In genomic region chr8:118986796-118987195, GRCm38 (mm10) we compare ENCODE assay signal across 23 mouse cellular contexts.
A peak's percentile ranks its signal among the peaks of the same experiment; 100 is the strongest.
DNase-seq lines count a peak whose midpoint lies in the region; TF ChIP-seq lines count a peak whose summit lies in the region.
"Had no signal": no experiment of that assay in that cellular context is flagged by ENCODE, and none has a peak within 500 bp of the region (broad histone marks: within the 10 kb centered on the region; RNA-seq: fewer than 3 reads in every experiment).

No protein-coding gene starts in this region.

- H3K36me3 ChIP-seq in C2C12 (ENCODE audit: control insufficient read depth, insufficient read depth) (no peaks in the 10 kb centered on the region), myocyte (ENCODE audit: control insufficient read depth, insufficient read depth) (no peaks in the 10 kb centered on the region)
- H3K36me3 ChIP-seq: G1E had no signal

- TF ChIP-seq CTCF in C2C12 (IDR thresholded peaks at IDR 0.05; ENCODE audit: control insufficient read depth, insufficient read depth, insufficient read length) = no peak

- no peak for TF ChIP-seq POLR2A in myocyte (IDR thresholded peaks at IDR 0.05; ENCODE audit: insufficient read length, low read depth)

- H3K4me3 ChIP-seq in C2C12 (ENCODE audit: insufficient read depth, poor library complexity, severe bottlenecking) (no peak overlapping the region), myocyte (no peak overlapping the region)

- H3K79me3 ChIP-seq in C2C12 (ENCODE audit: low read depth) = no peaks in the 10 kb centered on the region

- peak; percentile 14 for DNase-seq in 3T3-L1 (ENCODE audit: low read depth, low spot score)
- DNase-seq in Muller cell, postnatal 12 days (ENCODE audit: inconsistent ontology term) = peak; percentile 41
- no peak for DNase-seq in embryo, embryonic 10 days (ENCODE audit: low spot score)
- DNase-seq in testis, postnatal 10 days (ENCODE audit: low spot score) = no peak
- DNase-seq in lung, adult 18-20 months = no peak
- DNase-seq in thymus, postnatal 4 days = no peak
- DNase-seq: adrenal gland, adult 2 months; adrenal gland, adult 8-10 months; adrenal gland, postnatal 10 days; adrenal gland, postnatal 14 days; adrenal gland, postnatal 25 days; adrenal gland, postnatal 36 days; B cell, adult 2 months; cerebellum, adult 11 months; cerebellum, adult 11-12 months; cerebellum, adult 18-20 months; cerebellum, adult 2 months; cerebellum, adult 8-10 months had no signal

- H3ac ChIP-seq in C2C12 (ENCODE audit: control insufficient read depth, insufficient read length, low read depth) (no peak overlapping the region), myocyte (ENCODE audit: control insufficient read depth, insufficient read length) (no peak overlapping the region)

- H3K27me3 ChIP-seq in C2C12 (ENCODE audit: control insufficient read depth, insufficient read depth, insufficient read length) (no peaks in the 10 kb centered on the region), myocyte (ENCODE audit: control insufficient read depth, insufficient read depth, insufficient read length) (no peaks in the 10 kb centered on the region)
- H3K27me3 ChIP-seq: CH12.LX, Patski had no signal

- H3K79me2 ChIP-seq in C2C12 (ENCODE audit: control insufficient read depth, insufficient read depth) (no peaks in the 10 kb centered on the region), myocyte (ENCODE audit: control insufficient read depth, insufficient read depth) (no peaks in the 10 kb centered on the region)

- no peak overlapping the region for H3K4me2 ChIP-seq in myocyte (ENCODE audit: low read depth)

TF ChIP-seq in C2C12, 6 proteins besides CTCF, POLR2A, EP300 and RAD21:
- TF ChIP-seq MYOG (IDR thresholded peaks at IDR 0.05; ENCODE audit: control insufficient read depth, extremely low read depth, insufficient read length) (no peak), MYOD1 (IDR thresholded peaks at IDR 0.05; ENCODE audit: control insufficient read depth, insufficient read length, low read depth) (peak; percentile 82)

TF ChIP-seq in myocyte, 11 proteins besides CTCF, POLR2A, EP300 and RAD21:
- no peak for TF ChIP-seq CEBPB (IDR thresholded peaks at IDR 0.05; ENCODE audit: insufficient read depth, poor library complexity, severe bottlenecking)
- no peak for TF ChIP-seq TCF12 (IDR thresholded peaks at IDR 0.05; ENCODE audit: insufficient read depth, poor library complexity, severe bottlenecking)
- no peak for TF ChIP-seq MAX (IDR thresholded peaks at IDR 0.05; ENCODE audit: low read depth)
- no peak for TF ChIP-seq POLR2AphosphoS2 (IDR thresholded peaks at IDR 0.05; ENCODE audit: insufficient read length, low read depth)
- TF ChIP-seq SRF (IDR thresholded peaks at IDR 0.05; ENCODE audit: control insufficient read depth, insufficient read length, low read depth) = no peak
- TF ChIP-seq MYOG (IDR thresholded peaks at IDR 0.05; ENCODE audit: control insufficient read depth in 1 of 3, insufficient read depth in 1 of 3, insufficient read length in 2 of 3, low read depth in 2 of 3) = peak in 2 of 3 experiments; percentile 42 to 78
- TF ChIP-seq REST (IDR thresholded peaks at IDR 0.05; ENCODE audit: insufficient read depth, insufficient read length) = no peak
- TF ChIP-seq E2F4 (IDR thresholded peaks at IDR 0.05; ENCODE audit: insufficient read depth) = no peak
- TF ChIP-seq MYOD1 (IDR thresholded peaks at IDR 0.05; ENCODE audit: control insufficient read depth in 1 of 3, insufficient read length in 2 of 3, low read depth in 2 of 3) = peak; percentile 1 to 85 (median 59)
- TF ChIP-seq TCF3 (IDR thresholded peaks at IDR 0.05; ENCODE audit: insufficient read length, low read depth) = no peak
- TF ChIP-seq USF1 (IDR thresholded peaks at IDR 0.05; ENCODE audit: low read depth) = no peak

Comparison
In these comparisons a context has a peak if more than half of its experiments do, and no peak if none do; other contexts are left out.
1. DNase-seq: peak in 3T3-L1 (single experiment) and Muller cell, postnatal 12 days (single experiment); none in embryo, embryonic 10 days (single experiment), testis, postnatal 10 days (single experiment), lung, adult 18-20 months (0 of 2) and thymus, postnatal 4 days (single experiment).